Mouse (Mus musculus) macrophage (primary cell): ENCODE data around the gene Sgsm1. TPM values are rescaled to one million over a fixed set of nuclear protein-coding genes. Genes with fewer than 3 reads are reported as not detected.

ENCODE experiments used
- H3K27ac ChIP-seq: fragments of 350-480 bp; formaldehyde crosslinking; 2 replicates; pipeline ENCODE4 v1.9.0; 2021
- H3K36me3 ChIP-seq: fragments of 350-480 bp; formaldehyde crosslinking; 2 replicates; pipeline ENCODE4 v1.9.0; 2021; ENCODE audit errors: inconsistent target
- H3K4me3 ChIP-seq: fragments of 350-480 bp; formaldehyde crosslinking; 2 replicates; pipeline ENCODE4 v1.9.0; 2021; ENCODE audit errors: inconsistent target
- H3K79me2 ChIP-seq: fragments of 350-480 bp; formaldehyde crosslinking; 2 replicates; pipeline ENCODE4 v1.9.0; 2021; ENCODE audit errors: inconsistent target
- WGBS: methylation state at CpG from one replicate; pipeline ENCODE4 v1.1.7; 2026; ENCODE audit warnings: inconsistent platforms; ENCODE audit not compliant: missing documents; 5-methylcytosine and 5-hydroxymethylcytosine counted together
- polyA plus RNA-seq: library from polyadenylated mRNA; stranded (reverse); fragments of 250-400 nt; gene quantifications from 3 replicates; pipeline ENCODE4 v1.2.4, GENCODE M21; 2018; ENCODE audit warnings: inconsistent platforms

Sgsm1 gene
- polyA plus RNA-seq, 1 experiment from 2014 or later, result not detected

GRCm38 (mm10) chr5:113223888-113224287 lies 86.7 kb downstream of the Sgsm1 start:
- 85% methylated on average over 4 of the region's 4 CpGs for WGBS
- H3K36me3 ChIP-seq, result no peaks in the 10 kb centered on the region
- no peaks in the 10 kb centered on the region for H3K79me2 ChIP-seq
- peak overlapping the region; percentile 94 for H3K27ac ChIP-seq
- H3K4me3 ChIP-seq, result no peak overlapping the region

GRCm38 (mm10) chr5:113221147-113221865 lies 89.3 kb downstream of the Sgsm1 start, which contains the start of gene 2900026A02Rik:
TSS of gene 2900026A02Rik (minus strand) at chr5:113221236.
- Histone ChIP-seq H3K27ac (no peak within 1 kb of the TSS), H3K79me2 (no peaks in the 10 kb centered on the region), H3K4me3 (peak within 1 kb of the TSS; percentile 16; the same call in 1 of the 2 replicates), H3K36me3 (no peaks in the 10 kb centered on the region)
- WGBS, result 10% methylated on average over 36 of the region's 62 CpGs

- Histone ChIP-seq H3K36me3 (no peaks in the 10 kb centered on the region), H3K27ac (no peak overlapping the region), H3K4me3 (peak overlapping the region; percentile 16; the same call in 1 of the 2 replicates), H3K79me2 (no peaks in the 10 kb centered on the region)
- WGBS, result 5% methylated on average over 59 of the region's 64 CpGs
Measured at GRCm38 (mm10) chr5:113220383-113221146, 90.0 kb downstream of the Sgsm1 start.

- Histone ChIP-seq H3K27ac (no peak overlapping the region), H3K4me3 (no peak overlapping the region)
- 88% methylated on average over 7 of the region's 7 CpGs for WGBS
Measured at GRCm38 (mm10) chr5:113219876-113220275, 90.7 kb downstream of the Sgsm1 start.

GRCm38 (mm10) chr5:113219450-113219849 lies 91.1 kb downstream of the Sgsm1 start:
- no peak overlapping the region for H3K4me3 ChIP-seq
- H3K36me3 ChIP-seq, result no peaks in the 10 kb centered on the region
- WGBS, result 100% methylated on average over 6 of the region's 6 CpGs
- no peak overlapping the region for H3K27ac ChIP-seq
- H3K79me2 ChIP-seq, result no peaks in the 10 kb centered on the region

More at GRCm38 (mm10) chr5:113219876-113220275, 90.7 kb downstream of the Sgsm1 start:
- no peaks in the 10 kb centered on the region for H3K79me2 ChIP-seq
- H3K36me3 ChIP-seq, result no peaks in the 10 kb centered on the region

GRCm38 (mm10) chr5:113218617-113219235 lies 91.9 kb downstream of the Sgsm1 start:
- Histone ChIP-seq H3K79me2 (no peaks in the 10 kb centered on the region), H3K27ac (no peak overlapping the region), H3K36me3 (no peaks in the 10 kb centered on the region), H3K4me3 (no peak overlapping the region)
- WGBS, result 89% methylated on average over 17 of the region's 17 CpGs

- H3K79me2 ChIP-seq, result no peaks in the 10 kb centered on the region
- no peaks in the 10 kb centered on the region for H3K36me3 ChIP-seq
- no peak overlapping the region for H3K4me3 ChIP-seq
Measured at GRCm38 (mm10) chr5:113217076-113217475, 93.5 kb downstream of the Sgsm1 start.

GRCm38 (mm10) chr5:113216328-113216960 lies 94.1 kb downstream of the Sgsm1 start:
- WGBS, result 92% methylated on average over 14 of the region's 14 CpGs
- Histone ChIP-seq H3K27ac (no peak overlapping the region), H3K79me2 (no peaks in the 10 kb centered on the region), H3K36me3 (no peaks in the 10 kb centered on the region), H3K4me3 (no peak overlapping the region)

More at GRCm38 (mm10) chr5:113217076-113217475, 93.5 kb downstream of the Sgsm1 start:
- no peak overlapping the region for H3K27ac ChIP-seq
- 93% methylated on average over 12 of the region's 12 CpGs for WGBS

- no peaks in the 10 kb centered on the region for H3K79me2 ChIP-seq
- H3K27ac ChIP-seq, result no peak overlapping the region
- no peak overlapping the region for H3K4me3 ChIP-seq
- no peaks in the 10 kb centered on the region for H3K36me3 ChIP-seq
- 95% methylated on average over 7 of the region's 9 CpGs for WGBS
Measured at GRCm38 (mm10) chr5:113215610-113216011, 95.0 kb downstream of the Sgsm1 start.

GRCm38 (mm10) chr5:113214455-113214854 lies 96.1 kb downstream of the Sgsm1 start:
- Histone ChIP-seq H3K4me3 (no peak overlapping the region), H3K79me2 (no peaks in the 10 kb centered on the region), H3K36me3 (no peaks in the 10 kb centered on the region), H3K27ac (no peak overlapping the region)
- WGBS, result 52% methylated on average over 11 of the region's 11 CpGs

GRCm38 (mm10) chr5:113214041-113214440 lies 96.5 kb downstream of the Sgsm1 start:
- Histone ChIP-seq H3K36me3 (no peaks in the 10 kb centered on the region), H3K4me3 (no peak overlapping the region), H3K79me2 (no peaks in the 10 kb centered on the region), H3K27ac (no peak overlapping the region)
- WGBS, result 82% methylated on average over 8 of the region's 8 CpGs

- Histone ChIP-seq H3K4me3 (no peak overlapping the region), H3K79me2 (no peaks in the 10 kb centered on the region), H3K27ac (no peak overlapping the region), H3K36me3 (no peaks in the 10 kb centered on the region)
- 88% methylated on average over 10 of the region's 10 CpGs for WGBS
Measured at GRCm38 (mm10) chr5:113212156-113212835, 98.3 kb downstream of the Sgsm1 start.

- peak overlapping the region; percentile 52 for H3K27ac ChIP-seq
Measured at GRCm38 (mm10) chr5:113210314-113210713, 100.3 kb downstream of the Sgsm1 start.

GRCm38 (mm10) chr5:113209898-113210297 lies 100.7 kb downstream of the Sgsm1 start:
- Histone ChIP-seq H3K4me3 (no peak overlapping the region), H3K79me2 (no peaks in the 10 kb centered on the region), H3K36me3 (no peaks in the 10 kb centered on the region), H3K27ac (peak overlapping the region; percentile 52)
- WGBS, result 44% methylated on average over 13 of the region's 13 CpGs

More at GRCm38 (mm10) chr5:113210314-113210713, 100.3 kb downstream of the Sgsm1 start:
- no peak overlapping the region for H3K4me3 ChIP-seq
- H3K36me3 ChIP-seq, result no peaks in the 10 kb centered on the region
- H3K79me2 ChIP-seq, result no peaks in the 10 kb centered on the region
- 79% methylated on average over 6 of the region's 6 CpGs for WGBS
